Mouse (Mus musculus) midbrain, embryonic 13.5 days (tissue): ENCODE data around the gene Hoxa3. TPM values are rescaled to one million over a fixed set of nuclear protein-coding genes. Genes with fewer than 3 reads are reported as not detected.

Experiments
- ATAC-seq: fragments of 200-750 bp; cut with Nextera tagmentation; 2 replicates; pipeline ENCODE4 v1.8.0; 2017; ENCODE audit warnings: mild to moderate bottlenecking, moderate TSS enrichment, moderate library complexity
- H3K27ac ChIP-seq: fragments of 300-500 bp; sonication (generic); 2 replicates; pipeline ENCODE4 v1.5.1; 2015; ENCODE audit warnings: inconsistent platforms, mild to moderate bottlenecking, moderate library complexity
- H3K27me3 ChIP-seq: fragments of 300-500 bp; sonication (generic); 2 replicates; pipeline ENCODE4 v1.6.1; 2015; ENCODE audit warnings: mild to moderate bottlenecking, inconsistent platforms
- H3K36me3 ChIP-seq: fragments of 300-500 bp; sonication (generic); 2 replicates; pipeline ENCODE4 v1.6.1; 2015; ENCODE audit warnings: mild to moderate bottlenecking, inconsistent platforms
- H3K4me1 ChIP-seq: fragments of 300-500 bp; sonication (generic); replicated peaks from 2 replicates; pipeline ENCODE4 v1.6.1; 2015; ENCODE audit warnings: inconsistent platforms
- H3K4me2 ChIP-seq: fragments of 300-500 bp; sonication (generic); replicated peaks from 2 replicates; pipeline ENCODE4 v1.6.1; 2015; ENCODE audit warnings: moderate library complexity, mild to moderate bottlenecking, inconsistent platforms
- H3K4me3 ChIP-seq: fragments of 300-500 bp; sonication (generic); replicated peaks from 2 replicates; pipeline ENCODE4 v1.5.1; 2015; ENCODE audit warnings: mild to moderate bottlenecking, inconsistent platforms
- H3K9ac ChIP-seq: fragments of 300-500 bp; sonication (generic); replicated peaks from 2 replicates; pipeline ENCODE4 v1.6.1; 2015; ENCODE audit warnings: mild to moderate bottlenecking, inconsistent platforms
- H3K9me3 ChIP-seq: fragments of 300-500 bp; sonication (generic); 2 replicates; pipeline ENCODE4 v1.6.1; 2016; ENCODE audit warnings: mild to moderate bottlenecking, inconsistent platforms
- WGBS: fragments of 180-500 bp; shearing (Covaris S2); methylation state at CpG from one replicate; pipeline ENCODE4 v1.1.7; 2015; 5-methylcytosine and 5-hydroxymethylcytosine counted together
- polyA plus RNA-seq: library from polyadenylated mRNA; unstranded; fragments of >200 nt; fragmentation: Nextera tagmentation; extraction: Ambion mirVana; gene quantifications from 2 replicates; pipeline ENCODE4 v1.2.1, GENCODE M21; 2015

Hoxa3 gene
- polyA plus RNA-seq, 1 experiment from 2014 or later, result not detected

- WGBS, result 2% methylated on average over 11 of the region's 11 CpGs
- Histone ChIP-seq H3K4me1 (no peaks in the 10 kb centered on the region), H3K4me2 (no peak overlapping the region), H3K27me3 (peaks cover 97% of the 10 kb centered on the region), H3K36me3 (no peaks in the 10 kb centered on the region), H3K4me3 (no peak overlapping the region), H3K9ac (no peak overlapping the region), H3K27ac (no peak overlapping the region), H3K9me3 (no peaks in the 10 kb centered on the region)
- no peak for ATAC-seq
These were observed 14.5 kb upstream of the Hoxa3 start for GRCm38 (mm10) chr6:52227470-52228222.

GRCm38 (mm10) chr6:52226569-52227257 is 13.6 kb upstream of the Hoxa3 start:
- H3K27ac ChIP-seq, result no peak overlapping the region
- H3K4me1 ChIP-seq, result no peaks in the 10 kb centered on the region
- H3K9ac ChIP-seq, result no peak overlapping the region
- H3K4me3 ChIP-seq, result no peak overlapping the region
- peaks cover 97% of the 10 kb centered on the region for H3K27me3 ChIP-seq
- no peak overlapping the region for H3K4me2 ChIP-seq
- H3K9me3 ChIP-seq, result no peaks in the 10 kb centered on the region
- H3K36me3 ChIP-seq, result no peaks in the 10 kb centered on the region
- WGBS, result 3% methylated on average over 26 of the region's 26 CpGs
- no peak for ATAC-seq

GRCm38 (mm10) chr6:52225612-52226568 is 12.8 kb upstream of the Hoxa3 start:
- H3K36me3 ChIP-seq, result no peaks in the 10 kb centered on the region
- no peaks in the 10 kb centered on the region for H3K9me3 ChIP-seq
- 3% methylated on average over 69 of the region's 69 CpGs for WGBS
- peaks cover 99% of the 10 kb centered on the region for H3K27me3 ChIP-seq
- ATAC-seq, result no peak
- H3K4me2 ChIP-seq, result no peak overlapping the region
- no peak overlapping the region for H3K4me3 ChIP-seq
- no peak overlapping the region for H3K27ac ChIP-seq
- H3K4me1 ChIP-seq, result peaks cover 4% of the 10 kb centered on the region
- H3K9ac ChIP-seq, result no peak overlapping the region

GRCm38 (mm10) chr6:52224895-52225611 is 11.9 kb upstream of the Hoxa3 start:
- Histone ChIP-seq H3K4me1 (peaks cover 4% of the 10 kb centered on the region), H3K27me3 (peaks cover 99% of the 10 kb centered on the region), H3K9me3 (no peaks in the 10 kb centered on the region), H3K4me3 (no peak overlapping the region), H3K36me3 (no peaks in the 10 kb centered on the region), H3K4me2 (no peak overlapping the region), H3K27ac (no peak overlapping the region), H3K9ac (no peak overlapping the region)
- no peak for ATAC-seq
- WGBS, result 2% methylated on average over 36 of the region's 36 CpGs

GRCm38 (mm10) chr6:52223939-52224760 is 11.0 kb upstream of the Hoxa3 start:
- H3K36me3 ChIP-seq, result no peaks in the 10 kb centered on the region
- 1% methylated on average over 24 of the region's 24 CpGs for WGBS

GRCm38 (mm10) chr6:52222729-52223128 is 9.6 kb upstream of the Hoxa3 start:
- H3K36me3 ChIP-seq, result no peaks in the 10 kb centered on the region
- H3K4me1 ChIP-seq, result peaks cover 4% of the 10 kb centered on the region
- no peak for ATAC-seq
- H3K27me3 ChIP-seq, result peaks cover 100% of the 10 kb centered on the region
- no peak overlapping the region for H3K4me3 ChIP-seq
- H3K27ac ChIP-seq, result no peak overlapping the region
- no peaks in the 10 kb centered on the region for H3K9me3 ChIP-seq
- no peak overlapping the region for H3K4me2 ChIP-seq
- WGBS, result 11% methylated on average over 13 of the region's 13 CpGs
- no peak overlapping the region for H3K9ac ChIP-seq

More at GRCm38 (mm10) chr6:52223939-52224760, 11.0 kb upstream of the Hoxa3 start:
- no peak overlapping the region for H3K4me2 ChIP-seq
- H3K4me3 ChIP-seq, result no peak overlapping the region
- no peak overlapping the region for H3K9ac ChIP-seq
- H3K27me3 ChIP-seq, result peaks cover 99% of the 10 kb centered on the region
- H3K4me1 ChIP-seq, result peaks cover 4% of the 10 kb centered on the region
- no peak for ATAC-seq
- H3K27ac ChIP-seq, result no peak overlapping the region
- no peaks in the 10 kb centered on the region for H3K9me3 ChIP-seq

GRCm38 (mm10) chr6:52221993-52222685 is 9.0 kb upstream of the Hoxa3 start:
- Histone ChIP-seq H3K27ac (no peak overlapping the region), H3K4me2 (peak overlapping the region; percentile 67), H3K9ac (no peak overlapping the region), H3K4me3 (peak overlapping the region; percentile 44; the same call in 1 of the 2 replicates), H3K9me3 (no peaks in the 10 kb centered on the region), H3K36me3 (no peaks in the 10 kb centered on the region), H3K4me1 (peaks cover 9% of the 10 kb centered on the region), H3K27me3 (peaks cover 100% of the 10 kb centered on the region)
- peak; percentile 48 for ATAC-seq
- 7% methylated on average over 21 of the region's 21 CpGs for WGBS

- ATAC-seq, result peak; percentile 76
- H3K4me3 ChIP-seq, result peak within 1 kb of the TSS; percentile 44
- peak within 1 kb of the TSS; percentile 59; the same call in 1 of the 2 replicates for H3K9ac ChIP-seq
- H3K4me1 ChIP-seq, result peaks cover 13% of the 10 kb centered on the region
- H3K36me3 ChIP-seq, result no peaks in the 10 kb centered on the region
- H3K4me2 ChIP-seq, result peak within 1 kb of the TSS; percentile 67
- H3K27me3 ChIP-seq, result peaks cover 100% of the 10 kb centered on the region
- 1% methylated on average over 46 of the region's 46 CpGs for WGBS
- no peaks in the 10 kb centered on the region for H3K9me3 ChIP-seq
- H3K27ac ChIP-seq, result no peak within 1 kb of the TSS
These were observed 8.3 kb upstream of the Hoxa3 start, which contains the start of gene Hoxa7 for GRCm38 (mm10) chr6:52221337-52221992. TSS of gene Hoxa7 (minus strand) at chr6:52221854.

- H3K36me3 ChIP-seq, result no peaks in the 10 kb centered on the region
- H3K27me3 ChIP-seq, result peaks cover 100% of the 10 kb centered on the region
- peaks cover 13% of the 10 kb centered on the region for H3K4me1 ChIP-seq
- peak overlapping the region; percentile 67 for H3K4me2 ChIP-seq
- no peaks in the 10 kb centered on the region for H3K9me3 ChIP-seq
- 6% methylated on average over 12 of the region's 12 CpGs for WGBS
- H3K9ac ChIP-seq, result no peak overlapping the region
- ATAC-seq, result no peak
- H3K4me3 ChIP-seq, result peak overlapping the region; percentile 44; the same call in 1 of the 2 replicates
- H3K27ac ChIP-seq, result no peak overlapping the region
These were observed 7.8 kb upstream of the Hoxa3 start for GRCm38 (mm10) chr6:52220865-52221310.
